Mouse (Mus musculus) B cell, adult (primary cell): ENCODE results near the gene Shc1. TPM values are rescaled to one million over a fixed set of nuclear protein-coding genes. Genes with fewer than 3 reads are reported as not detected.

Experiments
- total RNA-seq: library from RNA; stranded (reverse); gene quantifications from 4 replicates; pipeline ENCODE4 v1.2.4, GENCODE M21; 2023; ENCODE audit not compliant: inconsistent age

Gene Shc1
- total RNA-seq = 86.4 to 99.2 TPM (median 94.7 TPM) in 4 replicates

DNA sequence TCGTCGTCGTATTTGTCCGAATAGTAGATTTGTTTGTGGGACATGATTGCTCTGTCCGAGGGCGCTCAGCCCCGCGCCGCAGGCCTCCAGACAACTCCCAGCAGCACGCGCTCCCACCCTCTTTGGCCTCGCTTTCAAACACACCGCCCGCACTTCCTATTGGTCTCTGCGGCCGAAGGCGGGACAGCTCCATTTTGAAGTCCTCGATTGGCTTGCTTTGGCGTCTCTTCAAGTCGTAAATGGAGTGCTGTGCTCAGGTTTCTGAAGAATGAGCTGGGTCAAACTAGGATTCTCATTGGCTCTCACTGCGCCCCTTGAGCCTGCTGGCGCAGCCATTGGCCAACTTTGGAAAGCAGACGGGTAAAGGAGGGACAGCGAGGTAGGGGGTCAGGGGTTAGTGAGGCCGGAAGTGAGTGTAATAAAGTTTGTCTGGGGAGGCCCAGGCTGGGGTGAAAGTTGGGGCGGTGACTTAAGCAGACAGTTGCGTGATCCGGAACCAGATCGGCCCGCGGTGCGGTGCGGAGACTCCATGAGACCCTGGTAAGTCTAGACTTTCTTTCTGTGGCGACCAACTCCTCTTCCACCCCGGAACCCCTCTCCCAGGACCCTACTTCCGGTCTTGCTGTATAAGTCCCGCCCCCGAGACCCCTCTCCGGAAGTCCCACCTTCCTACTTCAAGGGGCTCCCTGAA is at the start of gene Shc1, which contains the start of gene Cks1b:
Gene Shc1, plus strand, starts transcription at position 274 of the 691 bp plus-strand sequence.
Gene Cks1b, minus strand, starts transcription at position 214 of the 691 bp plus-strand sequence.

GRCm38 (mm10) chr3:89394006-89394893 is 24.0 kb upstream of the Shc1 start, which contains the start of gene Zbtb7b:
Gene Zbtb7b, minus strand, starts transcription at chr3:89394776.

DNA sequence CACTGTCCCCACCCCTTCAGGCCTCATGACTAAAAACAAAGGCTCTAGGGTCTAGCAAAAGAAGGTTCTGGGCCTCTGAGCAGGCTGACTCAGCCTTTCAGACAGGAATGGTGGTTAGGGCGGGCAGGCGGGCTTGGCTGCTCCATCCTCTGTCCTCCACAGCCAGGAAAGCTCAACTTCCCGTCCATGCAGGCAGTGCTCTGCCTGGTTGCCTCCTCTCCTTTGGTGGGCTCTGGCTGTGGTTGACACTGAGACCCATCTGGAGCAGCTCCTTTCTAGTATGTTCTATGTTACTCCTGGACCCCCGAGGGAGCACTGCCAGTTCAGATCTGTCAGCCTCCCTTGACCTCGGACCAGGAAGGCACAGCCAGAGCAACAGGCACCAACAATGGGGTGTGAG is 15.6 kb upstream of the Shc1 start, which contains the start of gene Lenep:
Gene Lenep, minus strand, starts transcription at position 101 of the 400 bp plus-strand sequence.

DNA sequence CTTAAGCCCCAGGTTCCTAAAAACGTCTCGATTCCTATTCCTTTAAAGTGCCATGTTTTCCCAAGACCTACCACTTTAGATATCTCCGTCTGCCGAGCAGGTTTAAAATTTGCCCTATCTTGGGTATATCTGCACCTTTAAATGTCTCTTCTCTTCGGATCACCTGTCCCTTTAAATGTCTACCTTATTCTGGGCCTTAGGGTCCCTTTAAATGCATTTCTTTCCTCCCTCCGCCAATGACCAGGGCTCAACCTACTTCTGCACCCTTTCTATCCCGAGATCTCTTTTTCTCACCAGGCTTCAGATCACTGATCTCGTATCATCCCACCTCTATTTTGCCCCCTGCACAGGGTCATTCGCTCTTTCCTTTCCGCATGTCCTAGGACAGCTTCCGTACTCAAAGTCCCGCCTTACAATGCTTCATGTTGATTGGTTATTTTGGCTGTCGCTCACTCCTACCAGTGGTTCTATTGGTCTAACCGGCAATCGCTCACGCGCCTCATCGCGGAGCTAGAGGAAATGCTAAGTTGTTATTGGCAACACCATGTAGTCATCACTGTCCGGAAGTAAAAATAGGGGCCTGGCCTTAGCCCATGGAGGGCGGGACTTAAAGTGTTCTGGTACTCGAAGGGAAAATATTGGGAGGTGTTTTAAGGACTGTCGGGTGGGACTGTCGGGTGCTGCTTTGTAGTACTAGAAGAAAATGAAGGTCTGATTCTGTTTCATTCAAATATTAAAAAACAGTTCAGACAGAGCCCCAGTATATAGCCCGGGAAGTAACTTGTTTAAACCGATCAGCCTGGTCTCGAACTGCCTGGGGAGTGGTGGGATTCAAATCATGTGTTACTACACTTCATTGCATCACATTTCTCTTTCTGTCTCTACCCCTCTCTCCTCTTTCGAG is 6.5 kb upstream of the Shc1 start, which contains the start of gene Flad1:
Gene Flad1, minus strand, starts transcription at position 381 of the 904 bp plus-strand sequence.

DNA sequence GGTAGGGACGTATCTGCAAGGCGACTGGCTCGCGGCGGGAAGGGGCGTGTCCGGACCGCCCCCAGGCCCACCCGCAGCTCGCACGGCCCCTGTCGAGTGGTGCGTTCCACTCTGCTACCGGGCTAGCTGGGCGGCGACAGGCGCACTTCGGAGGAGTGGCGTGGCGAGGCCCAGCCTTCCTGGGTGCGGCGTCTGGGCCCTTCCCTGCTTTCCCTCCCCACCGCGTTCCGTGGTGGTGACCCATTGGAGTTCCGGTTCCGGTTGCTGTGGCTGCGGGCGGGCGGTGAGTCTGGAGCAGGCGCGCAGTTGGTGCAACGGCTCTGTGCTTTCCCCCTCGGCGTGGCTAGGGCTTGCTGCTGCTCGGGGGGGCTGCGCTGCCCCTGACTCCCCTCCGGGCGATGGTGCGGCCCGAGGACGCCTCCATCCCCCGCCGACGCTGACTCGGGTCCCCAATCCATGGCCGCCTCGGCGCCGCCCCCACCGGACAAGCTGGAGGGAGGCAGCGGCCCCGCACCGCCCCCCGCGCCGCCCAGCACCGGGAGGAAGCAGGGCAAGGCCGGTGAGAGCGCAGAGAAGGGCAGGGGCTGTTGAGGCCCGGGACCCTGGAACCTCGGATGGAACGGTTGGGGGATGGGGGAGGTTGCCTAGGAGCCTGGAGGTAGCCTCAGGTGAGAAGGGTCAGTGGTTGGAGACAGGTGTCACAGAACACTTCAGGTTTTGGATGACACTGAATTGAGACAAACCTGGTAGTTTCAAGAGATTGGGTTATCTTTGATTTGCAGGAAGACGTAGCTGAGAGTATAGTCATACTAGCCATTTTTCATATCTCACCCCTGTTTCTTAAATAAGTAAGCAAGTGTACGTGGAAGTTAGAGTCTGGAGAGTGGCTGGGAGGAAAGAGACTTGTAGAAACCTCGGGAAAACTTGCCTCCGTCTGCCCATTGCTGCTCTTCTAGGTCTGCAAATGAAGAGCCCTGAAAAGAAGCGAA is 12.2 kb downstream of the Shc1 start, which contains the start of gene Pygo2:
Gene Pygo2, plus strand, starts transcription at position 44 of the 989 bp plus-strand sequence.

GRCm38 (mm10) chr3:89436176-89437113 is 18.2 kb downstream of the Shc1 start, which contains the start of gene Pbxip1:
Gene Pbxip1, plus strand, starts transcription at chr3:89436706.

DNA sequence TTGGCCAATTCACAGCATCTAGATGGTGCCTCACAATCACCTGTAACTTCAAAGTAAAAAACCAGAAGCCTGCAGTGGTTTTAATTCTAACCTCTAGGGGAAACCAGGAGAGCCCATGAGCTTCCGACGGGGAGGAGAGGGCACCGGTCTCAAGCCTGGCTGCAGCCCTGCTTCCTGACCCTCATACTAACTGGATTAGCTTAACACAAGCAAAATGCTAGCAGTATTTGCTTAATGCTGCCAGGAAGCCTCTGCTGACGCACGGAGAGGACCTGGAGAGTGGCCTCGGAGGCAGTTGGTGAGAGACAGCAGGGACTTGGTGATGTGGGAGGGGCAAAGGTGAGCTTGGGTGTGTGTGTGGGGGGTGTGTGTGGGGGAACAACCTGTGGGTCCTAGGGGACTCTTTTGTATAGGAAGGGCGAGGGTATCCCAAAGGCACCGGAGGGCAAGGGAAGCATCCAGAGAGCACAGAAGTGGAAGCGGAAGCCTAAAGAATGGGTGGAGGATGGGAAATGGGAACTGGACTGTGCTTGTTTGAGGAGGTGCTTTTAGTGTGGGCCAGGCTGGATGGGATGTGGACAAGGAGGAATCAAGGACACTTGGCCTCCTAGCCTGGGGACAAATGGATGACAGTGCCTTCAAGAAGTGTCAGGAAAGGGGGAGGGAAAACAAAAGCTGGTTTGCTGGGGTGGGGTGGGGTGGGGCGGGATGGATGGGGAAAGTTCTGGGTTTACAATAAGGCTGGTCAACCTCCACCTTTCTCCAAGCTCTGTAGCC is 36.3 kb downstream of the Shc1 start, which contains the start of gene Pmvk:
Gene Pmvk, plus strand, starts transcription at position 141 of the 777 bp plus-strand sequence.

Other genes with a start within 250 kb of the Shc1 start
- gene Scamp3, start 241.0 kb upstream of the Shc1 start, total RNA-seq = 106 to 112 TPM (median 108 TPM) in 4 replicates
- 14.0 to 22.6 TPM (median 17.1 TPM) in 4 replicates for gene Fam189b, start 235.3 kb upstream of the Shc1 start, total RNA-seq
- gene Gba, start 215.5 kb upstream of the Shc1 start, total RNA-seq = 87.6 to 95.2 TPM (median 90.4 TPM) in 4 replicates
- gene Thbs3, start 203.3 kb upstream of the Shc1 start, total RNA-seq = 7.6 to 14.7 TPM (median 8.8 TPM) in 4 replicates
- 208 to 228 TPM (median 213 TPM) in 4 replicates for gene Mtx1, start 191.4 kb upstream of the Shc1 start, total RNA-seq
- gene Muc1, start 189.4 kb upstream of the Shc1 start, total RNA-seq = 0.80 to 2.1 TPM (median 1.1 TPM) in 4 replicates
- gene Krtcap2, start 172.5 kb upstream of the Shc1 start, total RNA-seq = 92.4 to 106 TPM (median 94.3 TPM) in 4 replicates
- 2.8 to 4.4 TPM (median 3.4 TPM) in 4 replicates for gene Trim46, start 172.1 kb upstream of the Shc1 start, total RNA-seq
- gene Dpm3, start 159.1 kb upstream of the Shc1 start, total RNA-seq = 63.2 to 86.3 TPM (median 79.6 TPM) in 4 replicates
- 136 to 155 TPM (median 153 TPM) in 4 replicates for gene Slc50a1, start 147.9 kb upstream of the Shc1 start, total RNA-seq
- gene Efna1, start 137.3 kb upstream of the Shc1 start, total RNA-seq = 0.48 to 1.5 TPM (median 0.78 TPM) in 4 replicates
- gene Efna3, start 95.5 kb upstream of the Shc1 start, total RNA-seq = not detected in 4 replicates
- not detected in 4 replicates for gene Efna4, start 80.4 kb upstream of the Shc1 start, total RNA-seq
- 4.5 to 7.9 TPM (median 5.5 TPM) in 4 replicates for gene Adam15, start 68.4 kb upstream of the Shc1 start, total RNA-seq
- gene Dcst2, start 56.5 kb upstream of the Shc1 start, total RNA-seq = not detected in 4 replicates
- not detected in 4 replicates for gene Dcst1, start 53.2 kb upstream of the Shc1 start, total RNA-seq
- gene Zbtb7b, start 23.7 kb upstream of the Shc1 start, total RNA-seq = 50.9 to 68.8 TPM (median 61.8 TPM) in 4 replicates
- gene Lenep, start 15.7 kb upstream of the Shc1 start, total RNA-seq = 1.3 TPM in 1 of 4 replicates, not detected in the others
- gene Flad1, start 6.6 kb upstream of the Shc1 start, total RNA-seq = 40.2 to 51.7 TPM (median 45.4 TPM) in 4 replicates
- gene Cks1b, start 60 bp upstream of the Shc1 start, total RNA-seq = 2.9 to 5.9 TPM (median 4.7 TPM) in 4 replicates
- 34.3 to 43.6 TPM (median 35.5 TPM) in 4 replicates for gene Pygo2, start 11.8 kb downstream of the Shc1 start, total RNA-seq
- gene Pbxip1, start 18.3 kb downstream of the Shc1 start, total RNA-seq = 126 to 144 TPM (median 138 TPM) in 4 replicates
- gene Pmvk, start 36.1 kb downstream of the Shc1 start, total RNA-seq = 15.8 to 18.6 TPM (median 16.8 TPM) in 4 replicates
- not detected in 4 replicates for gene Kcnn3, start 101.7 kb downstream of the Shc1 start, total RNA-seq